Mouse (Mus musculus) frontal cortex, postnatal 14 days (tissue): ENCODE measurements around the gene Izumo1r.

Source experiments
- DNase-seq, 2 experiments: peaks; one replicate each; pipeline ENCODE4 v3.0.0; 2022; ENCODE audit warnings: low spot score in 2 of 2

Izumo1r gene

GRCm38 (mm10) chr9:14903581-14904378 is at the start of gene Izumo1r:
Izumo1r (minus strand) TSS chr9:14903949.
- no peak for DNase-seq

DNA sequence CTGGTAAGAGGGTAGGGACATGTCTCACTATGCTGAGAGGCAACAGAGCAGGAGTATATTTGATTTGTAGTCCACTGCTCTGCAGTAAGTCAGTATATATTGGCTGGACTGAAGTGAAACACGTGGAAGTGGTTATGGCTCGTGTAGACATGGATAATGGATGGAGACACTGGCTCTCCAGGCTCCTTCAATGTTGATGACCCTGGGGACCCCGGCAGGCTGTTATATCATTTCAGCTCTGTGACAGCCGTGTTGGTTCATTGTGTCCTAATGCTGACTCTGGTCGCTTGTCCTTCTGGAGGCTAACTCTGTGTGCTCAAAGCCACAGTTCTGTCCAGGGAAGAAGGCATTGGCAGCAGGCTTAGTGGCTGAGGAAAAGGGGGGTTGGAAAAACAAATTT is 47.3 kb upstream of the Izumo1r start:
- DNase-seq, result no peak

DNA sequence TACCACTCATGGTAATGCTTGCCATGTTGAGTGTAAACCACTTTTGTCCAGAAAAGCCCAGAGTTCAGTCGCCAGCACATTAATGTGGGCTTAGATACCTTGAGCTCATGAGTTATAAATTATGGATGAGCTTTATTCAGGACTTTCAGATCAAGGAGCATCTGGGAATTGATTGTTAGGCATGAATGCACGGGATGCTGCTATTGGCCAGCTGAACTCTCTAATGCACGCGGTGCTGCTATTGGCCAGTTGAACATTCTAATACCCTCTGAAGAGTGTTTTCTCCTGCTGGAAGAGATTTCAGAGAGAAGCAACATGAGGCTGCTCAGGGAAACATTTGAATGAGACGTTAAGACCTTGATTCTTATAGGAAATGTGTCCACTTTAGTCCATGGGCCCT is 45.1 kb upstream of the Izumo1r start:
- no peak for DNase-seq

DNA sequence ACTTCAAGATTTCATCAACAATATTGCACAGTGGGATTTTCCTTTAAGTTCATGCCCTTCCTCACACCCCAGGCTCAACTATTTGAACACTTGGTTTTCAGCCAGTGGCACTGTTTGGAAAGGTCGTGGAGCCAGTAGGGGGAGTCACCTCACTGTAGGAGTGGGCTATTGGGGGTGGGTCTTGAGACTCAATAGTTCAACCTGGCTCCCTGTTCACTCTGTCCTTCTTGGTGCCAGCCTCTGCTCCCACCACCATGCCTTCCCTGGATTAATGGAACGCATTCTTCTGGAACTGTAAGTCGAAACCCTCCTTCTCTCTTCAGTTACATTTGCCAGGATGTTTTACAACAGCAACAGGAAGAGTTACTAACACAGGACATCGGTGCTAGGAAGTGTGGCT is 42.9 kb upstream of the Izumo1r start:
- DNase-seq, result no peak

DNA sequence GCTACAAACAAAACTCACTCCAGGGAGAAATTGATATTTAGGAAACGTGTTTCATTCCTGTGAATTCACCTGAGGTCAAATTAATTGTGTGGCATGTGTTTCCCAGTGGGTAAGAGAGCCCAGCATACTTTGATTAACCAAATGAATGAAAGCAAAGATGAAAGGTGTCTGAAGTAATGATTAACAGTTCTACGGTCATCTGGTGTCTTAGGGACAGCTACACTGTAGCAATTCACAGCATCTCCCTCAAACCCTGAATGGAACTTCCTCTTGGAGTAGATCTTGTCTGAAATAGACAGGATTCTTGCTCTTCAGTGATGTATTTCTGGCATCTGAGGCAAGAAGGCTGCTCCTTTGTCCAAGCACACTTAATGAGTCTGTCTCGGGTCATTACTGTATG is 42.2 kb upstream of the Izumo1r start:
- no peak for DNase-seq

DNA sequence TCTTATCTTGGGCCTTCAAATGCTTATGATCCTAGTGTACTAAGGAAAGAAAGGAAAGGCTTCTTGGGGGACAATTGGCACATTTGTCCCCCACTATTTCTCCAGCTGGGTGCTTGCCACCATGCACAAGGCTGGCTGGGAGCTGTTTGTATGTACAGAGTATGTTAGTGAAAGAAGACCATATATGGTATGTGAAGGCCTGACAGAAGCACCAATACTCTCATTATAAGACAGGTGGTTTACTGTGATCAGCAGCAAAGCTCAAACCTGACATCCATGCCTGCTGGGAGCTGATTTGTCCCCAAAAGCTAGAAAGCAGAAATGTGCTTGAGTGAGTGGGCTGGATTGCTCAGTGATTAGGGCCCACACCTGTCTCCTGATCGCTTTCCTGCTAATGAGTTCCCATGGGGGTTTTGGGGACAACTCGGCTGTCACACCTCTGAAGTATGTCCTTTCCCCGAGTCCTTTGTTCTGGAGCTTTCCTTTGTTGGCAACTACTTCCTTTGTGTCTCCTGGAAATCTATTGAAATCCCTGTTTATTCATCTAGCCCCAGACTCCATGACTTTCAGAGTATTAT is 38.5 kb upstream of the Izumo1r start:
- no peak for DNase-seq

DNA sequence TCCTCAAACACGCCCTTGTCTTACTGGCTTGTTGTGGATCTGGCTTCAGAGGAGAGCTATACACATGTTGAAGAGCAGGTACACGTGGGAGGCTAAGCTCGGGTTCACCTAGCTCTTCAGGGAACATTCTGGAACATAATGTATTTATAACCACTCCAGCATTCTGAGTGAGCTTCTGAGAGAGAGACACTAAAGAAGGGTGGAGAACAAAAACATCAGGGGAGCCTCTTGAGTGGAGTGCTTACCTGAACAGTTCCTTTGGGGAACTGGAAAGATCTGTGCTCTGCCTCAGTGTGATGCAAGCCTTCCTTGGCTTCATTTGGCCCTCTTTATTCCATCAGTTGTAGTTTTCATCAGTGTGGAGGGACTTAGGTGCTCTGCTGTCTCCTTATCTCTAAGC is 35.9 kb upstream of the Izumo1r start:
- DNase-seq, result no peak

- DNase-seq, result no peak
Observed at GRCm38 (mm10) chr9:14937308-14937707, 33.6 kb upstream of the Izumo1r start.

DNA sequence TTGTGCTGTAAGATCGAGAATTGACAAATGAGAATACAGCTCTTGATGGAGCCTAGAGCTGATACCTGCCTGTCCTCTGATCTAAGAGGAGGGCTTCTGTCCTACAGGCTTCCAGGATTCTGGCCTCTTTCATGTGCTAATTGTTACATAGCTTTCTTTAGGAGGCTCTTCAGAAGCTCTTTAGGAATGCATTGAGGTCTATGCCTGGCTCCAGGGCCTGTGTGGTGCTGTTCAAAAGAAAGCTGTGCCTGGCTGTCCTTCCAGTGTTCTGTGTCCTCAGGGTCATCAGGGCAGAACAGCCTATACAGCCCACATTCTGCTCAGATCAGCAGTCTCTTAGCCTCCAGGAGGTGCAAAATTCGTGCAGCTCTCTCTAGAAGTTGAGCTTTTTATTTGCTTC is 31.1 kb upstream of the Izumo1r start:
- DNase-seq, result no peak

DNA sequence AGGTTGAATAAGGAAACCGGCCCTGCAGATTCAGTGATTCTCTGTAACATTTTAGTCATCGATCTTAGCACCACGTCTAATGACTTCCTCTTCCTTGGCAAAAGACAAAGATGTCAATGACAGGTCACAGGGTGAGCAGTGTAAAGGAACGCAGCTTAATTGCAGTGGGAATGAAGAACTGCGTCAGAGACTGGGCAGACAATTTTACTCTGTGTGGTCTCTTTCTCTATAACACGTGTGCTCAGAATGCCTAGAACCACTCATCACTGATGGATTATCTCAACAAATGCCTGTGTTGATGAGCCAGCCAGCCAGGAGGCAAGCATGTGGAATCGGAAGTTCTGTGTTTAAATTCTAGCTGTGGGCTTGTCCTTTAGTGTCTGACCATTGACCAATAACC is 28.2 kb upstream of the Izumo1r start:
- DNase-seq, result no peak

- DNase-seq, result no peak
Observed at GRCm38 (mm10) chr9:14931211-14931610, 27.5 kb upstream of the Izumo1r start.

- no peak for DNase-seq
Observed at GRCm38 (mm10) chr9:14926593-14926992, 22.8 kb upstream of the Izumo1r start.

GRCm38 (mm10) chr9:14923625-14924024 is 19.9 kb upstream of the Izumo1r start:
- no peak for DNase-seq

GRCm38 (mm10) chr9:14921971-14922560 is 18.3 kb upstream of the Izumo1r start:
- no peak for DNase-seq

DNA sequence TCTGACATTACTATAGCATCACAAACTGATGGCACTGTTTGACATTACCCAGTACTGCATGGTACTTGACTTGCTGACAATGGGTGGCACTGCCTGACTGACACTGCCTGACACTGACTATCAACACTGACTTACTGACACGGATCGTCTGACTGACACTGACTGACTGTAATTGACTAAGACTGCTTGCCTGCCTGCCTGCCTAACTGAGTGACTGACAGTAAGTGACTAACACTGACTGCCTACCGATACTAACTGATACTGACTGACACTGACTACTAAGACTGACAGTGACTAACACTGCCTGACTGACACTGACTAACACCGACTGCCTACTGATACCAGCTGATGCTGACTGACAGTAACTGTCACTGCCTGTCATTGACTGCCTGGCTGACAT is 17.5 kb upstream of the Izumo1r start:
- no peak for DNase-seq

DNA sequence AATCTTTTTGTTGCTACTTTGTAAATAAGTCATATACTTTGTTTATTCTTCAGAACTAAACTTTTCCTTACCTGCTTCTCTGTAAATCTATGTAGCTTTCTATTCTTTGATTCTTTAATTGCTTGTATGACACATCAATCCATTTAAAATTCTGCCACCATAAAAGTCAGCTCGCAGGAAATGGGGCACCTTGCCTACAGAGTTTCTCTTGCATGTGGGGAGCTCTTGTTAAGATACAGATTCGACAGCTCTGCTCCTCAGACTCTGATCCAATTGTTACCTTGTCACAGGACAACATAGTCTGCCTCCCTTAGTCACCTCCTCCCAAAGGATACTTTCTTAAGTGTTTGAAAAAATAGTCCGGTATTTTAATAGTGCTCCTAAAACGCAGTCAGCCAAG is 16.9 kb upstream of the Izumo1r start:
- DNase-seq, result no peak

GRCm38 (mm10) chr9:14918825-14919668 is 15.3 kb upstream of the Izumo1r start:
- no peak for DNase-seq

- DNase-seq, result no peak
Observed at GRCm38 (mm10) chr9:14917661-14918060, 13.9 kb upstream of the Izumo1r start.

GRCm38 (mm10) chr9:14912037-14912436 is 8.3 kb upstream of the Izumo1r start:
- DNase-seq, result no peak

DNA sequence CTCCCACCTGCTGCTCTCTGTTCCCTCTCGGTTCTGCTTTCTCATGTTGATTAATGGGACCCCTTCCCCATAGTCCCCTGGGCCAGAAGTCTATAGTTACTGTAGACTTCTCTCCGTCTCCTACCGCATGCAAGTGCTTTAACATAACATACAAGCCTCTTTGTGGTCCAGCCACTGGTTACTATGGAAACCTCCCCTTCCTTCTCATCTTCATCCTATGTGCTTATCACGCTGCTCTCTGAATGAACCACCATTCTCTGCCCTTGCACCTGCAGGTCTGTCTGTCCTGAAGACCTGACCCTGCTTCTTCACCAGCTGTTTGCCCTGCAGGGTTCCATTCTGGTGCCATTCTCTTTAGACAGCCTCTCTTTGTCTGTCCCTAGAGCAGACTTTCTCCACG is 6.2 kb upstream of the Izumo1r start:
- DNase-seq, result no peak

- no peak for DNase-seq
Observed at GRCm38 (mm10) chr9:14907816-14908415, 4.2 kb upstream of the Izumo1r start.

DNA sequence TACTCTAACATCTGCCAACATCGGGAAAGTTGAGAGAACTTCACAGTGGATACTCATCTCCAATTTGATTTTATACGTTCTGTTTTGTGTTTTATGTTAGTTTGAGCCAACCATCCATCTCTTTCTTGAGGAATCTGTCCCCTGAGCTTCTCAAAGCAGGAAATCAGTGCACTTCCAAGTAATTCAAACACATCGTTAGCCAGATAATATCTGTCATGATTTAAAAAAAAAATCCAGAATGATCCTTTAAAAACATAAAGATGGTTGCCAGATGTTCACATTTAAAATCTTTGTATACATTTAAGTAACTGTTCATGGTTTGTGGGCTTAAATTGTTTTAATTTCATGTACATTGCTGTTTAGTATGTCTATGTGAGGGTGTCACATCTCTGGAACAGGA is 2.2 kb upstream of the Izumo1r start:
- DNase-seq, result no peak
